Mouse (Mus musculus) liver, embryonic 12.5 days (tissue): ENCODE data around the gene Ccdc8. TPM values are rescaled to one million over a fixed set of nuclear protein-coding genes. Genes with fewer than 3 reads are reported as not detected.

Source experiments
- ATAC-seq: fragments of 200-750 bp; cut with Nextera tagmentation; 2 replicates; pipeline ENCODE4 v1.8.0; 2017; ENCODE audit warnings: moderate number of reproducible peaks, mild to moderate bottlenecking, moderate library complexity
- H3K27ac ChIP-seq: fragments of 300-500 bp; sonication (generic); 2 replicates; pipeline ENCODE4 v1.5.1; 2016; ENCODE audit warnings: mild to moderate bottlenecking
- H3K27me3 ChIP-seq: fragments of 300-500 bp; sonication (generic); replicated peaks from 2 replicates; pipeline ENCODE4 v1.6.1; 2016; ENCODE audit warnings: mild to moderate bottlenecking, moderate library complexity
- H3K36me3 ChIP-seq: fragments of 300-500 bp; sonication (generic); 2 replicates; pipeline ENCODE4 v1.6.1; 2016; ENCODE audit warnings: mild to moderate bottlenecking, moderate library complexity
- H3K4me1 ChIP-seq: fragments of 300-500 bp; sonication (generic); 2 replicates; pipeline ENCODE4 v1.6.1; 2016
- H3K4me2 ChIP-seq: fragments of 300-500 bp; sonication (generic); 2 replicates; pipeline ENCODE4 v1.6.1; 2016; ENCODE audit warnings: mild to moderate bottlenecking, moderate library complexity
- H3K4me3 ChIP-seq: fragments of 300-500 bp; sonication (generic); 2 replicates; pipeline ENCODE4 v1.5.1; 2016; ENCODE audit warnings: mild to moderate bottlenecking, moderate library complexity
- H3K9ac ChIP-seq: fragments of 300-500 bp; sonication (generic); 2 replicates; pipeline ENCODE4 v1.6.1; 2016; ENCODE audit warnings: mild to moderate bottlenecking, moderate library complexity
- H3K9me3 ChIP-seq: fragments of 300-500 bp; sonication (generic); replicated peaks from 2 replicates; pipeline ENCODE4 v1.6.1; 2016; ENCODE audit warnings: mild to moderate bottlenecking, moderate library complexity
- WGBS: fragments of 180-500 bp; shearing (Covaris S2); methylation state at CpG from one replicate; pipeline ENCODE4 v1.1.7; 2016; ENCODE audit not compliant: insufficient replicate concordance; 5-methylcytosine and 5-hydroxymethylcytosine counted together
- polyA plus RNA-seq: library from polyadenylated mRNA; unstranded; fragments of >200 nt; fragmentation: Nextera tagmentation; extraction: Ambion mirVana; gene quantifications from 2 replicates; pipeline ENCODE4 v1.2.1, GENCODE M21; 2016

Gene Ccdc8
- polyA plus RNA-seq, 1 experiment from 2014 or later, result 3.9 TPM

- Histone ChIP-seq H3K4me3 (peak overlapping the region; percentile 18; the same call in 1 of the 2 replicates), H3K4me2 (peak overlapping the region; percentile 55), H3K27me3 (peaks cover 14% of the 10 kb centered on the region), H3K4me1 (peaks cover 61% of the 10 kb centered on the region), H3K9ac (peak overlapping the region; percentile 47), H3K27ac (peak overlapping the region; percentile 38; the same call in 1 of the 2 replicates), H3K9me3 (no peaks in the 10 kb centered on the region), H3K36me3 (peaks cover 41% of the 10 kb centered on the region)
- 26% methylated on average over 4 of the region's 4 CpGs for WGBS
- ATAC-seq, result peak; percentile 67
These were observed 6.7 kb downstream of the Ccdc8 start for GRCm38 (mm10) chr7:16999233-16999632.

GRCm38 (mm10) chr7:16999650-17000049 lies 7.1 kb downstream of the Ccdc8 start:
- 16% methylated on average over 4 of the region's 4 CpGs for WGBS
- ATAC-seq, result peak; percentile 46
- peaks cover 59% of the 10 kb centered on the region for H3K4me1 ChIP-seq

GRCm38 (mm10) chr7:17002375-17003195 lies 10.1 kb downstream of the Ccdc8 start:
- Histone ChIP-seq H3K9me3 (no peaks in the 10 kb centered on the region), H3K27ac (peak overlapping the region; percentile 43; the same call in 1 of the 2 replicates), H3K4me1 (peaks cover 42% of the 10 kb centered on the region), H3K4me2 (no peak overlapping the region), H3K27me3 (no peaks in the 10 kb centered on the region), H3K4me3 (no peak overlapping the region), H3K9ac (no peak overlapping the region), H3K36me3 (peaks cover 66% of the 10 kb centered on the region)
- 22% methylated on average over 7 of the region's 7 CpGs for WGBS
- peak; percentile 58 for ATAC-seq

More at GRCm38 (mm10) chr7:16999650-17000049, 7.1 kb downstream of the Ccdc8 start:
- Histone ChIP-seq H3K9me3 (no peaks in the 10 kb centered on the region), H3K9ac (peak overlapping the region; percentile 47), H3K27me3 (peaks cover 10% of the 10 kb centered on the region), H3K27ac (peak overlapping the region; percentile 38; the same call in 1 of the 2 replicates), H3K4me2 (peak overlapping the region; percentile 55), H3K4me3 (peak overlapping the region; percentile 18; the same call in 1 of the 2 replicates), H3K36me3 (peaks cover 45% of the 10 kb centered on the region)

- Histone ChIP-seq H3K4me2 (no peak overlapping the region), H3K4me1 (peaks cover 34% of the 10 kb centered on the region), H3K9ac (no peak overlapping the region), H3K27me3 (no peaks in the 10 kb centered on the region), H3K36me3 (peaks cover 68% of the 10 kb centered on the region), H3K27ac (peak overlapping the region; percentile 43), H3K4me3 (no peak overlapping the region), H3K9me3 (no peaks in the 10 kb centered on the region)
- ATAC-seq, result no peak
- WGBS, result 73% methylated on average over 7 of the region's 7 CpGs
These were observed 10.9 kb downstream of the Ccdc8 start for GRCm38 (mm10) chr7:17003230-17003960.

- H3K36me3 ChIP-seq, result peaks cover 76% of the 10 kb centered on the region
- 72% methylated on average over 7 of the region's 7 CpGs for WGBS
- no peak for ATAC-seq
- H3K9ac ChIP-seq, result no peak overlapping the region
- no peaks in the 10 kb centered on the region for H3K27me3 ChIP-seq
- no peaks in the 10 kb centered on the region for H3K9me3 ChIP-seq
- peaks cover 21% of the 10 kb centered on the region for H3K4me1 ChIP-seq
- H3K4me2 ChIP-seq, result no peak overlapping the region
- no peak overlapping the region for H3K4me3 ChIP-seq
- H3K27ac ChIP-seq, result no peak overlapping the region
These were observed 12.2 kb downstream of the Ccdc8 start for GRCm38 (mm10) chr7:17004716-17005115.

- no peak for ATAC-seq
- Histone ChIP-seq H3K4me1 (peaks cover 14% of the 10 kb centered on the region; the same call in 1 of the 2 replicates), H3K4me3 (no peak overlapping the region), H3K4me2 (no peak overlapping the region), H3K27me3 (no peaks in the 10 kb centered on the region), H3K9ac (no peak overlapping the region), H3K27ac (no peak overlapping the region), H3K36me3 (peaks cover 92% of the 10 kb centered on the region), H3K9me3 (no peaks in the 10 kb centered on the region)
- WGBS, result 83% methylated on average over 4 of the region's 4 CpGs
These were observed 14.8 kb downstream of the Ccdc8 start for GRCm38 (mm10) chr7:17007300-17007699.

- H3K4me1 ChIP-seq, result 0 out of 2 replicates have a peak, but pooled peaks cover 4% of the 10 kb centered on the region
- H3K4me3 ChIP-seq, result no peak overlapping the region
- H3K4me2 ChIP-seq, result no peak overlapping the region
- ATAC-seq, result no peak
- H3K27me3 ChIP-seq, result no peaks in the 10 kb centered on the region
- no peak overlapping the region for H3K9ac ChIP-seq
- peaks cover 100% of the 10 kb centered on the region for H3K36me3 ChIP-seq
- H3K27ac ChIP-seq, result no peak overlapping the region
- no peaks in the 10 kb centered on the region for H3K9me3 ChIP-seq
- 74% methylated on average over 16 of the region's 16 CpGs for WGBS
These were observed 17.0 kb downstream of the Ccdc8 start for GRCm38 (mm10) chr7:17009326-17010009.

- H3K27me3 ChIP-seq, result no peaks in the 10 kb centered on the region
- H3K27ac ChIP-seq, result no peak overlapping the region
- no peak overlapping the region for H3K4me2 ChIP-seq
- H3K9me3 ChIP-seq, result no peaks in the 10 kb centered on the region
- WGBS, result 79% methylated on average over 5 of the region's 5 CpGs
- no peak for ATAC-seq
- H3K36me3 ChIP-seq, result peaks cover 100% of the 10 kb centered on the region
- 0 out of 2 replicates have a peak, but pooled peaks cover 2% of the 10 kb centered on the region for H3K4me1 ChIP-seq
- no peak overlapping the region for H3K9ac ChIP-seq
- H3K4me3 ChIP-seq, result no peak overlapping the region
These were observed 17.5 kb downstream of the Ccdc8 start for GRCm38 (mm10) chr7:17010010-17010347.

GRCm38 (mm10) chr7:17011909-17012590 lies 19.5 kb downstream of the Ccdc8 start:
- H3K27me3 ChIP-seq, result no peaks in the 10 kb centered on the region
- H3K4me2 ChIP-seq, result no peak overlapping the region
- no peak overlapping the region for H3K27ac ChIP-seq
- 0 out of 2 replicates have a peak, but pooled peaks cover 3% of the 10 kb centered on the region for H3K4me1 ChIP-seq
- no peaks in the 10 kb centered on the region for H3K9me3 ChIP-seq
- 83% methylated on average over 7 of the region's 7 CpGs for WGBS
- no peak for ATAC-seq
- no peak overlapping the region for H3K9ac ChIP-seq
- H3K4me3 ChIP-seq, result no peak overlapping the region
- H3K36me3 ChIP-seq, result peaks cover 100% of the 10 kb centered on the region

- no peak for ATAC-seq
- H3K27ac ChIP-seq, result no peak overlapping the region
- H3K36me3 ChIP-seq, result peaks cover 96% of the 10 kb centered on the region
- no peak overlapping the region for H3K9ac ChIP-seq
- H3K4me2 ChIP-seq, result no peak overlapping the region
- no peaks in the 10 kb centered on the region for H3K9me3 ChIP-seq
- 81% methylated on average over 6 of the region's 6 CpGs for WGBS
- peaks cover 22% of the 10 kb centered on the region for H3K4me1 ChIP-seq
- no peaks in the 10 kb centered on the region for H3K27me3 ChIP-seq
- H3K4me3 ChIP-seq, result no peak overlapping the region
These were observed 22.9 kb downstream of the Ccdc8 start for GRCm38 (mm10) chr7:17015381-17015780.

- 81% methylated on average over 1 of the region's 1 CpGs for WGBS
- peaks cover 96% of the 10 kb centered on the region for H3K36me3 ChIP-seq
- peaks cover 39% of the 10 kb centered on the region for H3K4me1 ChIP-seq
- H3K9ac ChIP-seq, result no peak overlapping the region
- H3K27me3 ChIP-seq, result no peaks in the 10 kb centered on the region
- no peak overlapping the region for H3K4me2 ChIP-seq
- H3K4me3 ChIP-seq, result no peak overlapping the region
- peak; percentile 40; the same call in 1 of the 2 replicates for ATAC-seq
- H3K9me3 ChIP-seq, result no peaks in the 10 kb centered on the region
- H3K27ac ChIP-seq, result no peak overlapping the region
These were observed 24.5 kb downstream of the Ccdc8 start for GRCm38 (mm10) chr7:17017036-17017435.
